Mouse (Mus musculus) cortical plate, adult 2 months (tissue): ENCODE results near the gene Ugt1a2.

Experiments
- CTCF ChIP-seq: fragments of 200-500 bp; IDR thresholded peaks from 2 replicates; pipeline ENCODE4 v1.5.1; 2011; ENCODE audit warnings: mild to moderate bottlenecking, control low read depth, low read length; ENCODE audit not compliant: insufficient read depth; ENCODE audit errors: extremely low read depth
- POLR2A ChIP-seq: fragments of 200-500 bp; IDR thresholded peaks from 2 replicates; pipeline ENCODE4 v1.6.1; 2011; ENCODE audit warnings: mild to moderate bottlenecking, low read length, control low read depth; ENCODE audit not compliant: insufficient read depth; ENCODE audit errors: extremely low read depth

GRCm38 (mm10) chr1:88255466-88255857 lies 55.1 kb downstream of the Ugt1a2 start:
- no peak for TF ChIP-seq CTCF
- no peak for TF ChIP-seq POLR2A
